Mouse (Mus musculus) forebrain, embryonic 12.5 days (tissue): Measurements from ENCODE around the gene Ttc39b. TPM values are rescaled to one million over a fixed set of nuclear protein-coding genes. Genes with fewer than 3 reads are reported as not detected.
A peak's percentile ranks its signal among the peaks of the same experiment; 100 is the strongest.

Source experiments
- ATAC-seq: fragments of 200-750 bp; cut with Nextera tagmentation; 2 replicates; pipeline ENCODE4 v1.8.0; 2017; ENCODE audit warnings: moderate TSS enrichment; ENCODE audit not compliant: low FRiP score
- H3K27ac ChIP-seq: fragments of 300-500 bp; sonication (generic); 2 replicates; pipeline ENCODE4 v1.5.1; 2016; ENCODE audit warnings: mild to moderate bottlenecking
- H3K27me3 ChIP-seq: fragments of 300-500 bp; sonication (generic); 2 replicates; pipeline ENCODE4 v1.6.1; 2016; ENCODE audit warnings: mild to moderate bottlenecking
- H3K36me3 ChIP-seq: fragments of 300-500 bp; sonication (generic); replicated peaks from 2 replicates; pipeline ENCODE4 v1.6.1; 2016; ENCODE audit warnings: mild to moderate bottlenecking
- H3K4me1 ChIP-seq: fragments of 300-500 bp; sonication (generic); 2 replicates; pipeline ENCODE4 v1.6.1; 2016
- H3K4me2 ChIP-seq: fragments of 300-500 bp; sonication (generic); 2 replicates; pipeline ENCODE4 v1.6.1; 2016; ENCODE audit warnings: mild to moderate bottlenecking, moderate library complexity
- H3K4me3 ChIP-seq: fragments of 300-500 bp; sonication (generic); replicated peaks from 2 replicates; pipeline ENCODE4 v1.5.1; 2016; ENCODE audit warnings: mild to moderate bottlenecking
- H3K9ac ChIP-seq: fragments of 300-500 bp; sonication (generic); 2 replicates; pipeline ENCODE4 v1.6.1; 2016; ENCODE audit warnings: mild to moderate bottlenecking
- H3K9me3 ChIP-seq: fragments of 300-500 bp; sonication (generic); 2 replicates; pipeline ENCODE4 v1.6.1; 2016
- WGBS: fragments of 180-500 bp; shearing (Covaris S2); methylation state at CpG from one replicate; pipeline ENCODE4 v1.1.7; 2016; 5-methylcytosine and 5-hydroxymethylcytosine counted together
- polyA plus RNA-seq: library from polyadenylated mRNA; unstranded; fragments of >200 nt; fragmentation: Nextera tagmentation; extraction: Ambion mirVana; gene quantifications from 2 replicates; pipeline ENCODE4 v1.2.1, GENCODE M21; 2016

Ttc39b gene
- polyA plus RNA-seq, 1 experiment from 2014 or later, result 6.2 TPM

GRCm38 (mm10) chr4:83301713-83302112, 22.3 kb downstream of the Ttc39b start:
- Histone ChIP-seq H3K27me3 (no peaks in the 10 kb centered on the region), H3K36me3 (no peaks in the 10 kb centered on the region), H3K9ac (no peak overlapping the region), H3K4me3 (no peak overlapping the region), H3K4me1 (0 out of 2 replicates have a peak, but pooled peaks cover 6% of the 10 kb centered on the region), H3K9me3 (no peaks in the 10 kb centered on the region), H3K27ac (no peak overlapping the region), H3K4me2 (no peak overlapping the region)
- no peak for ATAC-seq
- 92% methylated on average over 1 of the region's 1 CpGs for WGBS

DNA sequence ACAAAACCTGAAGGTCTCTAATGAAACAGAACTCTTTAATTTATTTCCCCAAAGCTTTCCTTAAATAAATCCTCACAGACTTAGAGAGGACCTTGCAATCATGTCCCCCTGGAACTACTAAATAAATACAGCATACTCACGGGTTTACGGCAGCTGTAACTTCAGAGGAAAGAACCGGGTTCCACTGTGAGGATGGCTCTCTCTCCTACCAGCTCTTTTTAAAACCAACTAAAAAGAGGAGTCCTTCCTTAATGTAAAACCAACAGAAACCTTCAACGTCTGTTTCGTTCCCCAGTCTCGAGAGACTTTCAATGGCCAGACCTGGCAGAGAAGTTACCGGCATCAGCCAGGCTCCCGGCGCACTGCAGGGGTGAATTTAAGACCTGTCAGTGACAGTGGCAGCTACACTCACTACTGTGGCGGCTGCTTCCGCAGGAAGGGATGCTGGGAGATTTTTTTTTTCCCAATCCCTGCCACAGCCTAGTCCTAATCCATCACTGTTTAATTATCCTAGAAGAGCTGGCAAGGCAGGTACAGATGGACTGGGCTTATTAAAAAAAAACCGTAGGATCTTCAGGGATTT, 39.2 kb downstream of the Ttc39b start:
- Histone ChIP-seq H3K4me2 (peak overlapping the region; percentile 76), H3K27me3 (0 out of 2 replicates have a peak, but pooled peaks cover 5% of the 10 kb centered on the region), H3K9me3 (no peaks in the 10 kb centered on the region), H3K27ac (peak overlapping the region; percentile 75; the same call in 1 of the 2 replicates), H3K36me3 (no peaks in the 10 kb centered on the region), H3K4me1 (peaks cover 8% of the 10 kb centered on the region), H3K4me3 (peak overlapping the region; percentile 46), H3K9ac (peak overlapping the region; percentile 55; the same call in 1 of the 2 replicates)
- 3% methylated on average over 12 of the region's 12 CpGs for WGBS
- peak; percentile 57 for ATAC-seq

GRCm38 (mm10) chr4:83283973-83284767, 39.9 kb downstream of the Ttc39b start:
- Histone ChIP-seq H3K27ac (peak overlapping the region; percentile 75), H3K9me3 (no peaks in the 10 kb centered on the region), H3K9ac (peak overlapping the region; percentile 55; the same call in 1 of the 2 replicates), H3K4me1 (peaks cover 8% of the 10 kb centered on the region), H3K27me3 (0 out of 2 replicates have a peak, but pooled peaks cover 5% of the 10 kb centered on the region), H3K36me3 (no peaks in the 10 kb centered on the region), H3K4me2 (peak overlapping the region; percentile 76), H3K4me3 (peak overlapping the region; percentile 46)
- 17% methylated on average over 19 of the region's 19 CpGs for WGBS
- peak; percentile 83; the same call in 1 of the 2 replicates for ATAC-seq

- Histone ChIP-seq H3K27me3 (0 out of 2 replicates have a peak, but pooled peaks cover 5% of the 10 kb centered on the region), H3K36me3 (no peaks in the 10 kb centered on the region), H3K9ac (no peak overlapping the region), H3K4me1 (peaks cover 8% of the 10 kb centered on the region), H3K4me3 (no peak overlapping the region), H3K9me3 (no peaks in the 10 kb centered on the region), H3K27ac (0 out of 2 replicates have a peak overlapping the region, but pooled peaks have one; percentile 8), H3K4me2 (no peak overlapping the region)
- 87% methylated on average over 6 of the region's 6 CpGs for WGBS
- ATAC-seq, result no peak
Observed at GRCm38 (mm10) chr4:83282424-83282823, 41.6 kb downstream of the Ttc39b start.

DNA sequence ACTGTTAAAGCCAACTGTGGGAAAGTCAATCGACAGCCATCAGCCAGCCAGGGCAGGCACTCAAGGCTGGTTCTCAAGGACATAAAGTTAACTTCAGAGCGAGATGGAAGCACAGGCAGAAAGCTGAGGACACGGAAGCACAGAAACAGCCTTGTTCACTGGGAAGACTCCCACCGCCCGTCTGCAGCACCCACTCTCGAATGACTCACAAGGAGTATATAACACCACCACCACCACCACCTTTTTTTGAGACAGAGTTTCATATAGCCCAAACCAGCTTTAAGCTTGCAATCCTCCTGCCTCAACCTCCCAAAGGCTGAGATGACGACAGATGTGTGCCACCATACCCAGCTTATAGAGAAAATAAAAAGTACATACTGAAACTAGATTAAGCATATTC, 44.8 kb downstream of the Ttc39b start:
- Histone ChIP-seq H3K4me1 (peaks cover 5% of the 10 kb centered on the region), H3K4me2 (no peak overlapping the region), H3K27me3 (0 out of 2 replicates have a peak, but pooled peaks cover 5% of the 10 kb centered on the region), H3K4me3 (no peak overlapping the region), H3K9ac (no peak overlapping the region), H3K27ac (no peak overlapping the region), H3K36me3 (no peaks in the 10 kb centered on the region), H3K9me3 (no peaks in the 10 kb centered on the region)
- no peak for ATAC-seq
- 93% methylated on average over 7 of the region's 7 CpGs for WGBS

GRCm38 (mm10) chr4:83274241-83274640, 49.8 kb downstream of the Ttc39b start:
- H3K36me3 ChIP-seq, result no peaks in the 10 kb centered on the region
- H3K4me3 ChIP-seq, result no peak overlapping the region
- no peaks in the 10 kb centered on the region for H3K4me1 ChIP-seq
- H3K27me3 ChIP-seq, result no peaks in the 10 kb centered on the region
- no peak for ATAC-seq
- WGBS, result 69% methylated on average over 2 of the region's 2 CpGs
- no peak overlapping the region for H3K4me2 ChIP-seq
- H3K27ac ChIP-seq, result no peak overlapping the region
- no peak overlapping the region for H3K9ac ChIP-seq
- H3K9me3 ChIP-seq, result no peaks in the 10 kb centered on the region

DNA sequence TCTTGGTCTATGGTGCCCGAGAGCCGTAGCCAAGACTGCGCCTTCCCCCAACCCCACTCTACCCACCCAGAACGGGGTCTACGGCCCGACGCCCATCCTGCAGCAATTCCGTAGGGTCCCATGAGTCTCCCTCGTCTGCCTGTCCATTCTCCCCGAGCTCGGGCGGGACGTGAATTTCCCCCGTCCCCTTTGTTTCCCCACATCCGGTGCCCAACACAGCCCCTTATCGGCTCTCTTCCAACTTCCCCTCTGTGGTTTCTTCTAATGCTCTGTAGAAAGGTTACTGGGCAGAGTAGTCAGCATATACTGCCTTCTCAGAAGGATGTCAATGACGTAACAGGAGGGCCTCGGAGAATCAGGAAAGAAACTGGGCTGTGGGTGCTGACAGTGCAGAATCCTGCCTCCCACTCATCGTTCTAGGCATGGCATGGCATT, 50.4 kb downstream of the Ttc39b start:
- no peaks in the 10 kb centered on the region for H3K4me1 ChIP-seq
- no peak overlapping the region for H3K4me3 ChIP-seq
- H3K9ac ChIP-seq, result no peak overlapping the region
- no peak for ATAC-seq
- H3K36me3 ChIP-seq, result no peaks in the 10 kb centered on the region
- no peaks in the 10 kb centered on the region for H3K9me3 ChIP-seq
- H3K4me2 ChIP-seq, result no peak overlapping the region
- WGBS, result 90% methylated on average over 19 of the region's 19 CpGs
- H3K27ac ChIP-seq, result no peak overlapping the region
- no peaks in the 10 kb centered on the region for H3K27me3 ChIP-seq

- no peak for ATAC-seq
- Histone ChIP-seq H3K36me3 (no peaks in the 10 kb centered on the region), H3K4me2 (no peak overlapping the region), H3K27ac (no peak overlapping the region), H3K9me3 (no peaks in the 10 kb centered on the region), H3K4me1 (no peaks in the 10 kb centered on the region), H3K4me3 (no peak overlapping the region), H3K9ac (no peak overlapping the region), H3K27me3 (no peaks in the 10 kb centered on the region)
- 81% methylated on average over 9 of the region's 9 CpGs for WGBS
Observed at GRCm38 (mm10) chr4:83272917-83273615, 51.0 kb downstream of the Ttc39b start.

DNA sequence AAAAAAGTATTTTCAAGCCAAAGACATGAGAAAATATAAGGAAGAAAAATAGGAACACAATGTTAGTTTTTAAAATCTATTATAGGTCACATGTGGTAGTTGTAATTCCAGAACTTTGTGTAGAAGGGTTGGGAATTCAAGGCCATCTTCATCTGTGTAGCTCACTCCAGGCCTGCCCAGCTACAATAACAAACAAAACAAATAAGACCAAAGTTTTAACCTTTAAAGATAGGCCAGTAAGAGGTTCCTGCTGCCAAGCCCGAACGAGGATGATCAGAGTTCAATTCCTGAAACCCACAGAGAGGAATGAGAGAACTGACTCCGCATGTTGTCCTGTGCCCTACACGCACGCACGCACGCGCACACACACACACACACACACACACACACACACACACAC, 53.6 kb downstream of the Ttc39b start:
- no peaks in the 10 kb centered on the region for H3K9me3 ChIP-seq
- ATAC-seq, result no peak
- H3K27me3 ChIP-seq, result no peaks in the 10 kb centered on the region
- no peaks in the 10 kb centered on the region for H3K36me3 ChIP-seq
- no peak overlapping the region for H3K4me2 ChIP-seq
- no peak overlapping the region for H3K9ac ChIP-seq
- H3K27ac ChIP-seq, result no peak overlapping the region
- WGBS, result 93% methylated on average over 8 of the region's 8 CpGs
- no peak overlapping the region for H3K4me3 ChIP-seq
- H3K4me1 ChIP-seq, result peaks cover 4% of the 10 kb centered on the region; the same call in 1 of the 2 replicates

DNA sequence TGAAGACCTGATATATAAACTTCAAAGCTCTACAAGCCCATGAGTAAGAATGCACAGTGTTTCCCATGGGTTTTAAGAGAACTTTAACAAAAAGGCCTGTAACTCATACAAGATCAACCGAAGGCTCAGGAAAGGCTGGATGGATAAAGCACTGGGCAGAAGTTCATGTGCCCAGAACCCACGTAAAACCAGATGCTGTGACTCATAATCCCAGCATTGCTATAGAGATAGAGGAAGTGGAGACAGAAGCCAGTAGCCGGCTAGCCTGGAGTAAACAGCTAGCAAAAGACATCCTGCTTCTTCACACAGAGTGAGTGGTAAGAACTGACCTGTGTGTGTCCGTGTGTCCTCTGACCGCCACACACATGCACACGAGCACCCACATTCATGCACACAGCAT, 54.4 kb downstream of the Ttc39b start:
- no peak for ATAC-seq
- no peak overlapping the region for H3K27ac ChIP-seq
- peaks cover 4% of the 10 kb centered on the region; the same call in 1 of the 2 replicates for H3K4me1 ChIP-seq
- H3K36me3 ChIP-seq, result no peaks in the 10 kb centered on the region
- no peak overlapping the region for H3K4me2 ChIP-seq
- no peak overlapping the region for H3K4me3 ChIP-seq
- no peaks in the 10 kb centered on the region for H3K27me3 ChIP-seq
- H3K9ac ChIP-seq, result no peak overlapping the region
- H3K9me3 ChIP-seq, result no peaks in the 10 kb centered on the region
- WGBS, result 89% methylated on average over 6 of the region's 6 CpGs

GRCm38 (mm10) chr4:83265926-83266692, 57.9 kb downstream of the Ttc39b start:
- H3K4me2 ChIP-seq, result no peak overlapping the region
- no peak for ATAC-seq

More at GRCm38 (mm10) chr4:83265926-83266692, 57.9 kb downstream of the Ttc39b start:
- Histone ChIP-seq H3K36me3 (no peaks in the 10 kb centered on the region), H3K9me3 (no peaks in the 10 kb centered on the region), H3K4me3 (no peak overlapping the region), H3K9ac (no peak overlapping the region), H3K27me3 (no peaks in the 10 kb centered on the region), H3K27ac (no peak overlapping the region), H3K4me1 (peaks cover 7% of the 10 kb centered on the region)
- 80% methylated on average over 14 of the region's 14 CpGs for WGBS
